Mouse (Mus musculus) bone marrow, adult 2 months (tissue): ENCODE results near the gene Gabra1.

Experiments
- CTCF ChIP-seq: fragments of 200-500 bp; IDR thresholded peaks from 2 replicates; pipeline ENCODE4 v1.5.1; 2011; ENCODE audit warnings: low read length, control low read depth; ENCODE audit not compliant: control insufficient read depth, insufficient read depth
- POLR2A ChIP-seq: fragments of 200-500 bp; IDR thresholded peaks from 2 replicates; pipeline ENCODE4 v1.6.1; 2011; ENCODE audit warnings: low read depth, mild to moderate bottlenecking, control low read depth, low read length, borderline replicate concordance; ENCODE audit not compliant: control insufficient read depth

DNA sequence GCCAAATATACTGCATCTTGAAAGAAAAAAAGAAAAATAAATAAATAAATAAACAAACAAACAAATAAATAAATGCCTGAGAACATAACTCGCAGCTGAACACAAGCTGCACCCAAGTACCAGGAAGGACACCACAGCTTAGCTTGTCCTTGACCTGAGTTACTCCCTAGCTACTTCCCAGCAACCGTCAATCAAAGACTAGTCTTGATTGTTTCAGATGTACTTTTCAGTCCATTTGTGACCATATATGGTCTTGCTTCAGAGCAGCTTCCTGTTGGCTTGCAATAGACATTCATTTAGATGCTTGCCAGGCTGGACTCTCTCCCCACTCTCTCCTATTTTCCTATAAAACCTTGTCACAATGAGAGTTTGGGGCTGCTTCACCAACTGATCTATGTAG is 87.2 kb downstream of the Gabra1 start:
- TF ChIP-seq POLR2A = no peak
- TF ChIP-seq CTCF = no peak
